8 mouse cellular contexts compared by ENCODE assay signal in genomic region chr9:50593544-50593943, GRCm38 (mm10). TPM values are rescaled to one million over a fixed set of nuclear protein-coding genes. Genes with fewer than 3 reads are reported as not detected.
DNase-seq lines count a peak whose midpoint lies in the region; ATAC-seq lines count a peak whose summit lies in the region.

No protein-coding gene starts in this region.

- peak; percentile 40 for DNase-seq in kidney, adult 9 months
- peak; percentile 39 to 53 for DNase-seq in CD8-positive naive resting alpha-beta T cell, adult 2 months (ENCODE audit: low read depth in 2 of 2, low spot score in 2 of 2)
- peak; percentile 47 for DNase-seq in adipocyte (ENCODE audit: low spot score)
- DNase-seq in kidney, postnatal 36 days, result peak; percentile 26 to 74
- DNase-seq in spleen, adult 18-20 months, result peak; percentile 14 to 51
- DNase-seq in left cerebral cortex, postnatal 25 days (ENCODE audit: low spot score in 2 of 2), result no peak

- no peaks in the 10 kb centered on the region for H3K27me3 ChIP-seq in kidney, embryonic 14.5 days (ENCODE audit: control insufficient read depth, insufficient read depth, low read length)
- H3K27me3 ChIP-seq in intestine, embryonic 16.5 days (replicated peaks; ENCODE audit: control insufficient read depth, insufficient read depth, low read length), result no peaks in the 10 kb centered on the region

- no peaks in the 10 kb centered on the region for H3K9me3 ChIP-seq in kidney, embryonic 14.5 days (ENCODE audit: control insufficient read depth, low read length)
- no peaks in the 10 kb centered on the region for H3K9me3 ChIP-seq in intestine, embryonic 16.5 days (ENCODE audit: control insufficient read depth, low read length)

- WGBS in kidney, embryonic 14.5 days, result 64% methylated on average over 3 of the region's 3 CpGs
- WGBS in intestine, embryonic 16.5 days, result 75% methylated on average over 3 of the region's 3 CpGs

- no peak overlapping the region for H3K27ac ChIP-seq in kidney, embryonic 14.5 days (ENCODE audit: low read depth, low read length)
- H3K27ac ChIP-seq in intestine, embryonic 16.5 days (ENCODE audit: low read length), result no peak overlapping the region

- no peak for ATAC-seq in kidney, embryonic 14.5 days (ENCODE audit: low FRiP score, low TSS enrichment)
- no peak for ATAC-seq in intestine, embryonic 16.5 days

- H3K36me3 ChIP-seq in kidney, embryonic 14.5 days (ENCODE audit: control insufficient read depth, insufficient read depth, low read length), result peaks cover 35% of the 10 kb centered on the region
- peaks cover 22% of the 10 kb centered on the region for H3K36me3 ChIP-seq in intestine, embryonic 16.5 days (ENCODE audit: control insufficient read depth, insufficient read depth, low read length)

- intact Hi-C loops in left cerebral cortex, postnatal 25 days (cut with DNase I), result loop anchor here (5.0 kb wide), 1 partner anchor 151 kb away; no protein-coding TSS in a partner anchor

- no peaks in the 10 kb centered on the region for H3K4me1 ChIP-seq in kidney, embryonic 14.5 days (ENCODE audit: control insufficient read depth, insufficient read depth, low read length)
- peaks cover 3% of the 10 kb centered on the region; the same call in 1 of the 2 replicates for H3K4me1 ChIP-seq in intestine, embryonic 16.5 days (ENCODE audit: control insufficient read depth, insufficient read depth, low read length)

- no peak overlapping the region for H3K9ac ChIP-seq in kidney, embryonic 14.5 days (ENCODE audit: low read depth, low read length)
- no peak overlapping the region for H3K9ac ChIP-seq in intestine, embryonic 16.5 days (ENCODE audit: low read depth, low read length)

- no peak overlapping the region for H3K4me3 ChIP-seq in kidney, embryonic 14.5 days (ENCODE audit: low read length)
- H3K4me3 ChIP-seq in intestine, embryonic 16.5 days (ENCODE audit: low read length), result no peak overlapping the region

- no peak overlapping the region for H3K4me2 ChIP-seq in kidney, embryonic 14.5 days (replicated peaks; ENCODE audit: low read depth, low read length)
- H3K4me2 ChIP-seq in intestine, embryonic 16.5 days (ENCODE audit: low read depth, low read length), result no peak overlapping the region

RNA-seq across cellular contexts. Expression of gene Sdhd, which starts 10.1 kb away (rescaled TPM):
- 365 and 387 TPM in 2 replicates for polyA plus RNA-seq in kidney, embryonic 14.5 days (2014; fragmentation: Nextera tagmentation; extraction: Ambion mirVana)
- polyA plus RNA-seq in intestine, embryonic 16.5 days (2015; fragmentation: Nextera tagmentation; extraction: Ambion mirVana), result 686 and 728 TPM in 2 replicates
- total RNA-seq in left cerebral cortex, postnatal 25 days (2021), result 100 to 1,000 TPM; 111 TPM

RNA-seq across cellular contexts. Expression of gene Timm8b, which starts 10.2 kb away (rescaled TPM):
- polyA plus RNA-seq in kidney, embryonic 14.5 days (2014; fragmentation: Nextera tagmentation; extraction: Ambion mirVana), result 301 and 415 TPM in 2 replicates
- 296 and 314 TPM in 2 replicates for polyA plus RNA-seq in intestine, embryonic 16.5 days (2015; fragmentation: Nextera tagmentation; extraction: Ambion mirVana)
- 100 to 1,000 TPM; 247 to 254 TPM for total RNA-seq in left cerebral cortex, postnatal 25 days (2021)

RNA-seq across cellular contexts. Expression of gene Pih1d2, which starts 23.6 kb away (rescaled TPM):
- polyA plus RNA-seq in kidney, embryonic 14.5 days (2014; fragmentation: Nextera tagmentation; extraction: Ambion mirVana), result 6.1 and 8.1 TPM in 2 replicates
- polyA plus RNA-seq in intestine, embryonic 16.5 days (2015; fragmentation: Nextera tagmentation; extraction: Ambion mirVana), result 2.2 and 2.4 TPM in 2 replicates
- total RNA-seq in left cerebral cortex, postnatal 25 days (2021), result 1 to 10 TPM; 3.3 to 4.2 TPM

RNA-seq across cellular contexts. Expression of gene Nkapd1, which starts 23.7 kb away (rescaled TPM):
- polyA plus RNA-seq in kidney, embryonic 14.5 days (2014; fragmentation: Nextera tagmentation; extraction: Ambion mirVana), result 28.4 and 28.5 TPM in 2 replicates
- polyA plus RNA-seq in intestine, embryonic 16.5 days (2015; fragmentation: Nextera tagmentation; extraction: Ambion mirVana), result 13.8 and 17.1 TPM in 2 replicates
- 10 to 100 TPM; 22.5 to 26.5 TPM for total RNA-seq in left cerebral cortex, postnatal 25 days (2021)

RNA-seq across cellular contexts. Expression of gene Tex12, which starts 32.4 kb away (rescaled TPM):
- polyA plus RNA-seq in kidney, embryonic 14.5 days (2014; fragmentation: Nextera tagmentation; extraction: Ambion mirVana), result not detected in 2 replicates
- polyA plus RNA-seq in intestine, embryonic 16.5 days (2015; fragmentation: Nextera tagmentation; extraction: Ambion mirVana), result 0.23 TPM in 1 of 2 replicates, not detected in the other
- total RNA-seq in left cerebral cortex, postnatal 25 days (2021), result not detected

Comparison
In these comparisons a context has a peak if more than half of its experiments do, and no peak if none do; other contexts are left out.
1. DNase-seq: peak in kidney, adult 9 months (single experiment), CD8-positive naive resting alpha-beta T cell, adult 2 months (2 of 2), adipocyte (single experiment), kidney, postnatal 36 days (2 of 2) and spleen, adult 18-20 months (2 of 2); none in left cerebral cortex, postnatal 25 days (0 of 2).